Mouse (Mus musculus): ENCODE data around the gene Th.

GRCm38 (mm10) chr7:142929516-142929915 is 1.4 kb downstream of the Th start:
- TF ChIP-seq CTCF (IDR thresholded peaks at IDR 0.05; ENCODE audit: extremely low read depth, insufficient read depth, insufficient read length, insufficient replicate concordance) (no peak), POLR2A (IDR thresholded peaks at IDR 0.05; ENCODE audit: low read depth, low read length) (no peak)
